Mouse (Mus musculus): ENCODE results near the gene Dhx36. TPM values are rescaled to one million over a fixed set of nuclear protein-coding genes. Genes with fewer than 3 reads are reported as not detected.

Gene Dhx36
- polyA plus RNA-seq, 1 experiment from 2014 or later, result 23.6 TPM

DNA sequence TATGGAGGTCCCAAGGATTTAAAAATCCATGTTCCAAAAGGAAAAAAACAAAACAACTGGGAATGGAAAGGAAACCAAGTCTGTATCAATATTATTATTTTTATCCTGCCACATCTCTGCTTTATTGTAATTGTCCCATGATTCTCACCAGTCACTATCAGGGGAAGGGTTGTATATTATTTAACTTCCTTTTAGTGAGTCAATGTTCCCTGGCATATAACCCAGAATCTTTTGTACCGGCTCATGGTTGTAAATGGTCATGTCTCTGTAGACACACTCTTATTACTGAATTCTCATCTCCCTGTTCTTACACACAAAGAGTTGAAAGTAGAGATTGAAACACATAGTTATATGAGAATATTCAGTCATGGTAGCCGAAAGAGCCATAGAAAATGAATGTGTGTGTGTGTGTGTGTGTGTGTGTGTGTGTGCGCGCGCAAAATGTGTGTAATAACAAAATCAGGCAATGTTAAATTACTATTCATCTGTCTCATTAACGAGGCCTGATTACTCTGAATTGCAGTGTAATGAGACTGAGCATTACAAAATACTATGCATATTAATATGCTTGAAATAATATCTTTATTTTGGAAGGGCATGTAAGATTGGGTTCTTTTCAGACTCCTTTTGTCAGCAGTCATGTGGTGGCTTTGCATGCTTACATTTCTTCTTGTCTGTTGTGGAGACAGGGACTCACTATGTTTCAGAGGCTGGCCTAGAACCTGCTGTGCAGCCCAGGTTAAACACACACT is 88.2 kb downstream of the Dhx36 start:
- Histone ChIP-seq H3K4me3 (replicated peaks) (no peak overlapping the region), H3K4me2 (no peak overlapping the region), H3K4me1 (no peaks in the 10 kb centered on the region), H3K27ac (no peak overlapping the region), H3K9ac (no peak overlapping the region), H3K27me3 (replicated peaks) (no peaks in the 10 kb centered on the region), H3K9me3 (no peaks in the 10 kb centered on the region), H3K36me3 (0 out of 2 replicates have a peak, but pooled peaks cover 5% of the 10 kb centered on the region)
- 88% methylated on average over 6 of the region's 6 CpGs for WGBS
- no peak for ATAC-seq (ENCODE audit: insufficient read depth, low FRiP score, low read depth)

Other genes starting within 250 kb of the Dhx36 start
- 15.9 and 17.5 TPM in 2 replicates for gene Arhgef26, start 168.7 kb downstream of the Dhx36 start, polyA plus RNA-seq (2015; fragmentation: Nextera tagmentation; extraction: Ambion mirVana)
- 0.05 and 0.13 TPM in 2 replicates for gene Gpr149, start 98.1 kb upstream of the Dhx36 start, polyA plus RNA-seq (2015; fragmentation: Nextera tagmentation; extraction: Ambion mirVana)